Mouse (Mus musculus): ENCODE results near the gene Gm14180. TPM values are rescaled to one million over a fixed set of nuclear protein-coding genes. Genes with fewer than 3 reads are reported as not detected.
"Not testable (repeated sequence)": the region's sequence is repeated elsewhere in the genome, so short reads cannot be mapped to it uniquely, and the experiment has no call there.

Gm14180 gene
- total and polyA plus RNA-seq, 3 experiments, result not detected

- H3K36me3 ChIP-seq (ENCODE audit: control insufficient read depth in 1 of 2, insufficient read depth in 2 of 2, low read length in 2 of 2), result no peaks in the 10 kb centered on the region
- H3K4me3 ChIP-seq (ENCODE audit: control insufficient read depth in 1 of 2, insufficient read depth in 1 of 2, low read depth in 2 of 2, low read length in 2 of 2), result no peak overlapping the region
- H3K9ac ChIP-seq (ENCODE audit: control insufficient read depth, low read depth, low read length, poor library complexity, severe bottlenecking), result no peak overlapping the region
- H3K27me3 ChIP-seq (ENCODE audit: control insufficient read depth in 1 of 2, insufficient read depth in 2 of 2, low read length in 2 of 2), result no peaks in the 10 kb centered on the region
- no peaks in the 10 kb centered on the region for H3K79me2 ChIP-seq (ENCODE audit: control insufficient read depth, insufficient read depth, low read length, poor library complexity)
- no peak overlapping the region for H3K27ac ChIP-seq (ENCODE audit: control insufficient read depth, low read depth, low read length)
- no peaks in the 10 kb centered on the region for H3K9me3 ChIP-seq (replicated peaks; ENCODE audit: insufficient read depth, low read length)
- TF ChIP-seq BHLHE40 (IDR thresholded peaks at IDR 0.05; ENCODE audit: borderline replicate concordance, low read depth, low read length) (no peak), RAD21 (IDR thresholded peaks at IDR 0.05; ENCODE audit: low read depth, low read length) (no peak), ZMIZ1 (IDR thresholded peaks at IDR 0.05; ENCODE audit: low read depth, low read length) (no peak), MAFK (IDR thresholded peaks at IDR 0.05; ENCODE audit: borderline replicate concordance, low read depth, low read length) (no peak), TCF12 (IDR thresholded peaks at IDR 0.05; ENCODE audit: low read depth, low read length) (no peak), SMC3 (IDR thresholded peaks at IDR 0.05; ENCODE audit: low read depth, low read length) (no peak), HCFC1 (IDR thresholded peaks at IDR 0.05; ENCODE audit: low read depth, low read length) (no peak), TBP (IDR thresholded peaks at IDR 0.05; ENCODE audit: low read depth, low read length) (no peak), USF2 (IDR thresholded peaks at IDR 0.05; ENCODE audit: borderline replicate concordance in 1 of 2, insufficient read depth in 1 of 2, low read depth in 1 of 2, low read length in 2 of 2) (no peak), CTCF (IDR thresholded peaks at IDR 0.05 in 2 of 3, conservative IDR thresholded peaks at IDR 0.05 in 1 of 3; ENCODE audit: control insufficient read depth in 1 of 3, insufficient read depth in 1 of 3, low read depth in 2 of 3, low read length in 3 of 3, poor library complexity in 1 of 3, severe bottlenecking in 1 of 3) (no peak), ELF1 (IDR thresholded peaks at IDR 0.05; ENCODE audit: low read depth, low read length) (no peak), JUND (IDR thresholded peaks at IDR 0.05; ENCODE audit: low read depth, low read length) (no peak), GABPA (IDR thresholded peaks at IDR 0.05; ENCODE audit: low read depth, low read length) (no peak), POLR2AphosphoS2 (IDR thresholded peaks at IDR 0.05; ENCODE audit: low read length) (no peak), ETS1 (IDR thresholded peaks at IDR 0.05; ENCODE audit: low read depth, low read length) (no peak), GATA1 (IDR thresholded peaks at IDR 0.05; ENCODE audit: low read depth, low read length) (no peak), UBTF (IDR thresholded peaks at IDR 0.05; ENCODE audit: borderline replicate concordance, insufficient read depth, low read depth, low read length) (no peak), E2F4 (IDR thresholded peaks at IDR 0.05; ENCODE audit: borderline replicate concordance, low read depth, low read length) (no peak), NRF1 (IDR thresholded peaks at IDR 0.05; ENCODE audit: insufficient read depth, low read depth, low read length, poor library complexity, severe bottlenecking) (no peak)
- DNase-seq (ENCODE audit: low read depth, low spot score), result no peak
- H3K4me1 ChIP-seq (ENCODE audit: control insufficient read depth in 1 of 2, insufficient read depth in 2 of 2, low read length in 2 of 2), result no peaks in the 10 kb centered on the region
These were observed 44.3 kb upstream of the Gm14180 start for GRCm38 (mm10) chr11:99778401-99778800.

- not testable (repeated sequence) for H3K9me3 ChIP-seq (replicated peaks; ENCODE audit: insufficient read depth, low read length); H3K4me1 ChIP-seq (ENCODE audit: control insufficient read depth in 1 of 2, insufficient read depth in 2 of 2, low read length in 2 of 2); H3K27ac ChIP-seq (ENCODE audit: control insufficient read depth, low read depth, low read length); H3K4me3 ChIP-seq (ENCODE audit: control insufficient read depth in 1 of 2, insufficient read depth in 1 of 2, low read depth in 2 of 2, low read length in 2 of 2); H3K27me3 ChIP-seq (ENCODE audit: control insufficient read depth in 1 of 2, insufficient read depth in 2 of 2, low read length in 2 of 2); H3K36me3 ChIP-seq (ENCODE audit: control insufficient read depth in 1 of 2, insufficient read depth in 2 of 2, low read length in 2 of 2); DNase-seq (ENCODE audit: low read depth, low spot score); H3K9ac ChIP-seq (ENCODE audit: control insufficient read depth, low read depth, low read length, poor library complexity, severe bottlenecking); H3K79me2 ChIP-seq (ENCODE audit: control insufficient read depth, insufficient read depth, low read length, poor library complexity)
These were observed 38.7 kb upstream of the Gm14180 start, which contains the start of gene Gm11595 for GRCm38 (mm10) chr11:99772813-99773212. Gm11595 (minus strand) TSS chr11:99772913.
